Mouse (Mus musculus): ENCODE results near the gene Neurl1b. TPM values are rescaled to one million over a fixed set of nuclear protein-coding genes. Genes with fewer than 3 reads are reported as not detected.

The Neurl1b gene
- polyA plus RNA-seq, 1 experiment from 2014 or later, result 1.5 TPM

GRCm38 (mm10) chr17:26490910-26491309, 76.3 kb downstream of the Neurl1b start:
- Histone ChIP-seq H3K4me1 (ENCODE audit: control insufficient read depth, insufficient read depth, low read length) (no peaks in the 10 kb centered on the region), H3K27me3 (replicated peaks; ENCODE audit: control insufficient read depth, insufficient read depth, low read length) (no peaks in the 10 kb centered on the region), H3K4me2 (ENCODE audit: low read depth, low read length) (no peak overlapping the region), H3K9me3 (ENCODE audit: control insufficient read depth, low read length) (peaks cover 13% of the 10 kb centered on the region; the same call in 1 of the 2 replicates), H3K9ac (ENCODE audit: low read depth, low read length) (no peak overlapping the region), H3K4me3 (ENCODE audit: low read length) (no peak overlapping the region), H3K27ac (ENCODE audit: low read length) (no peak overlapping the region), H3K36me3 (ENCODE audit: control insufficient read depth, insufficient read depth, low read length) (no peaks in the 10 kb centered on the region)
- no peak for ATAC-seq
- WGBS, result 68% methylated on average over 2 of the region's 2 CpGs

- no peaks in the 10 kb centered on the region for H3K4me1 ChIP-seq (ENCODE audit: control insufficient read depth, insufficient read depth, low read length)
- H3K9ac ChIP-seq (ENCODE audit: low read depth, low read length), result no peak overlapping the region
- H3K9me3 ChIP-seq (ENCODE audit: control insufficient read depth, low read length), result peaks cover 13% of the 10 kb centered on the region; the same call in 1 of the 2 replicates
- H3K36me3 ChIP-seq (ENCODE audit: control insufficient read depth, insufficient read depth, low read length), result no peaks in the 10 kb centered on the region
- H3K27me3 ChIP-seq (replicated peaks; ENCODE audit: control insufficient read depth, insufficient read depth, low read length), result no peaks in the 10 kb centered on the region
- no peak for ATAC-seq
- no peak overlapping the region for H3K4me2 ChIP-seq (ENCODE audit: low read depth, low read length)
- 87% methylated on average over 3 of the region's 3 CpGs for WGBS
- H3K27ac ChIP-seq (ENCODE audit: low read length), result no peak overlapping the region
- no peak overlapping the region for H3K4me3 ChIP-seq (ENCODE audit: low read length)
Observed at GRCm38 (mm10) chr17:26492246-26492645, 77.6 kb downstream of the Neurl1b start.

- Histone ChIP-seq H3K4me1 (ENCODE audit: control insufficient read depth, insufficient read depth, low read length) (no peaks in the 10 kb centered on the region), H3K9ac (ENCODE audit: low read depth, low read length) (no peak overlapping the region), H3K4me3 (ENCODE audit: low read length) (no peak overlapping the region), H3K27me3 (replicated peaks; ENCODE audit: control insufficient read depth, insufficient read depth, low read length) (no peaks in the 10 kb centered on the region), H3K9me3 (ENCODE audit: control insufficient read depth, low read length) (peaks cover 13% of the 10 kb centered on the region; the same call in 1 of the 2 replicates), H3K36me3 (ENCODE audit: control insufficient read depth, insufficient read depth, low read length) (no peaks in the 10 kb centered on the region), H3K27ac (ENCODE audit: low read length) (no peak overlapping the region), H3K4me2 (ENCODE audit: low read depth, low read length) (no peak overlapping the region)
- WGBS, result 82% methylated on average over 4 of the region's 4 CpGs
- ATAC-seq, result no peak
Observed at GRCm38 (mm10) chr17:26494642-26495468, 80.2 kb downstream of the Neurl1b start.

Other genes starting within 250 kb of the Neurl1b start
- 104 and 149 TPM in 2 replicates for gene Pdia2, start 215.7 kb upstream of the Neurl1b start, polyA plus RNA-seq (2015; fragmentation: Nextera tagmentation; extraction: Ambion mirVana)
- 13.4 and 15.2 TPM in 2 replicates for gene Rgs11, start 211.9 kb upstream of the Neurl1b start, polyA plus RNA-seq (2015; fragmentation: Nextera tagmentation; extraction: Ambion mirVana)
- gene Arhgdig, start 207.0 kb upstream of the Neurl1b start, polyA plus RNA-seq (2015; fragmentation: Nextera tagmentation; extraction: Ambion mirVana), result 14.8 and 17.3 TPM in 2 replicates
- 123 and 129 TPM in 2 replicates for gene Fam234a, start 170.6 kb upstream of the Neurl1b start, polyA plus RNA-seq (2015; fragmentation: Nextera tagmentation; extraction: Ambion mirVana)
- gene Luc7l, start 161.9 kb upstream of the Neurl1b start, polyA plus RNA-seq (2015; fragmentation: Nextera tagmentation; extraction: Ambion mirVana), result 68.2 and 72.2 TPM in 2 replicates
- gene Ergic1, start 146.7 kb downstream of the Neurl1b start, polyA plus RNA-seq (2015; fragmentation: Nextera tagmentation; extraction: Ambion mirVana), result 88.6 and 91.2 TPM in 2 replicates
- 12.2 and 14.4 TPM in 2 replicates for gene Dusp1, start 147.3 kb downstream of the Neurl1b start, polyA plus RNA-seq (2015; fragmentation: Nextera tagmentation; extraction: Ambion mirVana)
- gene Atp6v0e, start 248.4 kb downstream of the Neurl1b start, polyA plus RNA-seq (2015; fragmentation: Nextera tagmentation; extraction: Ambion mirVana), result 311 and 334 TPM in 2 replicates

Data from intestine, embryonic 16.5 days (tissue).